Comparison of ENCODE assay signal across 21 mouse cellular contexts in genomic region chr1:34102604-34103003, GRCm38 (mm10).
"Had no signal": no experiment of that assay in that cellular context is flagged by ENCODE, and none has a peak within 500 bp of the region (broad histone marks: within the 10 kb centered on the region; RNA-seq: fewer than 3 reads in every experiment).

No protein-coding gene starts in this region.

- DNase-seq: kidney, postnatal 25 days; layer of hippocampus, adult 9-11 months; lung, adult 18-20 months; lung, postnatal 10 days; lung, postnatal 36 days; retina, postnatal 1 day; right cerebral cortex, postnatal 25 days; spleen, adult 18-20 months; thymus, postnatal 25 days had no signal

- ATAC-seq: midbrain, embryonic 13.5 days; midbrain, embryonic 16.5 days had no signal

- H3K27ac ChIP-seq: left cerebral cortex, adult 2 months; lung, embryonic 15.5 days; midbrain, embryonic 13.5 days; neural tube, embryonic 13.5 days; stomach, embryonic 15.5 days had no signal

- H3K4me3 ChIP-seq: kidney, embryonic 15.5 days; layer of hippocampus, adult 2 months; left cerebral cortex, adult 2 months; lung, embryonic 15.5 days; megakaryocyte, embryonic 14.5 days; midbrain, embryonic 10.5 days; midbrain, embryonic 13.5 days; myocyte; neural tube, embryonic 13.5 days; stomach, embryonic 15.5 days had no signal

- H3K27me3 ChIP-seq: kidney, embryonic 15.5 days; lung, embryonic 15.5 days; megakaryocyte, embryonic 14.5 days; midbrain, embryonic 13.5 days; neural tube, embryonic 13.5 days; stomach, embryonic 15.5 days had no signal

- H3K4me2 ChIP-seq: lung, embryonic 15.5 days; midbrain, embryonic 13.5 days; neural tube, embryonic 13.5 days; stomach, embryonic 15.5 days had no signal

- H3K36me3 ChIP-seq: kidney, embryonic 15.5 days; lung, embryonic 15.5 days; midbrain, embryonic 10.5 days; midbrain, embryonic 13.5 days; neural tube, embryonic 13.5 days; stomach, embryonic 15.5 days had no signal

- H3K9ac ChIP-seq: kidney, embryonic 15.5 days; liver, embryonic 14.5 days; lung, embryonic 15.5 days; midbrain, embryonic 13.5 days; neural tube, embryonic 13.5 days; stomach, embryonic 15.5 days had no signal

- H3K9me3 ChIP-seq: kidney, embryonic 15.5 days; lung, embryonic 15.5 days; megakaryocyte, embryonic 14.5 days; midbrain, embryonic 13.5 days; neural tube, embryonic 13.5 days; stomach, embryonic 15.5 days had no signal

- H3K4me1 ChIP-seq: megakaryocyte, embryonic 14.5 days had no signal
